Mouse (Mus musculus) gastrocnemius, postnatal 14 days (tissue): ENCODE measurements around the gene Ablim2. TPM values are rescaled to one million over a fixed set of nuclear protein-coding genes. Genes with fewer than 3 reads are reported as not detected.

Experiments used
- DNase-seq: peaks from one replicate; pipeline ENCODE4 v3.0.0; 2021; ENCODE audit warnings: mixed read lengths
- intact Hi-C: fragments of 180-260 bp; cut with DNase I; formaldehyde crosslinking; loops from one replicate; pipeline ENCODE4 v1.15.1; 2025; ENCODE audit warnings: low total_unique reads
- total RNA-seq, 2 experiments: library from RNA; stranded (reverse); gene quantifications; 2 replicates each; pipeline ENCODE4 v1.2.3; 2021

The Ablim2 gene
- total RNA-seq, 2 experiments from 2014 or later: 36.0 to 41.7 TPM

- intact Hi-C loops: no loop called here
Observed at GRCm38 (mm10) chr5:35853463-35853862, 95.8 kb downstream of the Ablim2 start.

GRCm38 (mm10) chr5:35856245-35856644 lies 98.6 kb downstream of the Ablim2 start:
- DNase-seq: no peak
- intact Hi-C loops: loop anchor here (5.0 kb wide), 2 partner anchors 59 to 104 kb away; no protein-coding TSS in a partner anchor

More at GRCm38 (mm10) chr5:35853463-35853862, 95.8 kb downstream of the Ablim2 start:
- no peak for DNase-seq

- intact Hi-C loops: loop anchor here (5.0 kb wide), 2 partner anchors 61 to 106 kb away; no protein-coding TSS in a partner anchor
- DNase-seq: peak; percentile 76
Observed at GRCm38 (mm10) chr5:35858069-35858468, 100.4 kb downstream of the Ablim2 start.

DNA sequence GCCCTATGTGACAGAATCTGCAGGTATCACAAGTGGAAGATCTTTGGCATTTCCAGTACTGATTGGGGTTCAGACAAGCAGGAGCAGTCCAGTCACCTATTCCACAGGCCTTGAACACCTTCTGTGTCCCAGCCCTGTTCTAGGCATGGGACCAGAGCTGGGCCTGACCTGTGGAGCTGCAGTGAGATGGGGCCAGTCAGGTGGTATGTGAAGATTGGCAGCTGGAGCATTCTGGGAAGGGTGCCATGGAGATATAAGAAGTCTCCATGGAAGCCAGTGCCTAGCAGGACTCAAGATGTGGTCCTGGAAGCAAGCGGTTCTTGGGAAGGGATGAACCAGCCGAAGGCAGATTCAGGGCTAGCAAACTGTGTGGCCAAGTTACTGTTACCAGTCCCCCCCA lies 103.8 kb downstream of the Ablim2 start:
- intact Hi-C loops: no loop called here
- no peak for DNase-seq

DNA sequence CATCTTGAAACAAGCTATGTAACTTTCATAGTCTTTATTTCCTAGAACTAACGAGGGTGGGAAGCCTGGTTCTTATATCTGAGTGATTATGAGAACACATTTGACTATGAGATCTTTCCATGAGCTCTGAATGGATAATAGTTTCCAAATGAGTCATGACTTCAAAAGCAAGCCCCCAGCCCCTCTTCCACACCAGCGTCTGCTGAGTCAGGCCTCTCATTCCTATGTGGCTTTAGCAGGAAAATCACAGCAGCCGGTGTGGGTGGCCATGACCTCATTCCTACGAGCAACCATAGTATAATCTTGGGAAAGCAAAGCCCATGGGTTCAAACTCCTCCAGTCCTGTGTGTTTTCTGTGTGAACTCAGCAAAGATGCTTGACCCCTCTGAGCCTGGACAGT lies 112.3 kb downstream of the Ablim2 start:
- DNase-seq: no peak
- intact Hi-C loops: loop anchor here (5.0 kb wide), 1 partner anchor 102 kb away; no protein-coding TSS in a partner anchor

DNA sequence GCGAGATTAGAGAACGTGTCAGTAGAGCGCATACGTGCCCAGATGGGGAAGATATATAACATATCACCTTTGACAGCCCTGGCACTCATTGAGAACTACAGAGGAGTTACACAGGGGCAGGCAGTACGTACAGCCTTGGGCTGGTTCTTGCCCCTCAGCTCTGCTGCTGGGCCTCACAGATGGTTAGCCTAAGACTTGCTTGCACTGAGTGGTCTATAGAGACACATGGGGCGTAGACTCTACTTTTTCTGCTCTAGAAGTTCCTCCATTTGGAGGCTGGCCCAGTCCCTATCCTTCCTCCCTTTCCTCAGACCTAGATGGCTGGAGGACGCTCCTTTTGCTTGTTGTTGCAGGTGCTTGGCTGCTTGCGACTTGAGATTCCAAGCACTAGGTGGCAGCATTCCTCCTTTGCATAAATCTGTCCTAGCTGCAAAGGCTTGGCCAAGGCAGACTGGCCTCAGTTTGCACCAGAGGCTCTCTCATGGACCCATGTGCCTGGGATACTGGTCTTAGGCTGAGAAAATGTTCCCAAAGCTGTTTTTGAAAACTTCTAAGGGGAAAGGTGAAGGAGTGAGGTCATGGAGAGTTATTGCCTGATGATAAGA lies 112.8 kb downstream of the Ablim2 start:
- peak; percentile 59 for DNase-seq
- intact Hi-C loops: loop anchor here (5.0 kb wide), 1 partner anchor 102 kb away; no protein-coding TSS in a partner anchor

DNA sequence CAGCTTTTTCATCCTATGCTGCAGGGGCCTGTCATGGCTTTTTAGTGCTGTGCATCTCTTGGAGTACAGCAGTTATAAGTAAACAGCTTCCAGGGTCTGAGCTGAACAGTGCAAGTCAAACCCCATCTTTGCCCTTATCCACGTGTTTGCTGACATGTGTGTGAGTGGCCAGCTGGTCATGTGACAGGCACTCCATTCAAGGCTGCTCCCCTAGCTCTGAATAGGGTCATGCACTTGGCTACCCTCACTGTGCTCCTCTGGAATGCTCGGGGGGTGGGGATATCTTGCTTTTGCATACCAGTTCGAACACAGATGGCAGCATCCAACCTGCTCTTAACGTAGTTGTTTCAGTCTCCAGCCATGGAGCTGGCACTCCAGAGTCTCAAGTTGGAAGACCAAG lies 115.7 kb downstream of the Ablim2 start:
- no peak for DNase-seq
- intact Hi-C loops: loop anchor here (5.0 kb wide), 1 partner anchor 99 kb away; no protein-coding TSS in a partner anchor

GRCm38 (mm10) chr5:35876236-35876635 lies 118.6 kb downstream of the Ablim2 start:
- intact Hi-C loops: no loop called here
- DNase-seq: no peak

GRCm38 (mm10) chr5:35879199-35879598 lies 121.5 kb downstream of the Ablim2 start:
- intact Hi-C loops: no loop called here
- no peak for DNase-seq

GRCm38 (mm10) chr5:35882391-35882790 lies 124.7 kb downstream of the Ablim2 start:
- peak; percentile 14 for DNase-seq
- intact Hi-C loops: no loop called here

DNA sequence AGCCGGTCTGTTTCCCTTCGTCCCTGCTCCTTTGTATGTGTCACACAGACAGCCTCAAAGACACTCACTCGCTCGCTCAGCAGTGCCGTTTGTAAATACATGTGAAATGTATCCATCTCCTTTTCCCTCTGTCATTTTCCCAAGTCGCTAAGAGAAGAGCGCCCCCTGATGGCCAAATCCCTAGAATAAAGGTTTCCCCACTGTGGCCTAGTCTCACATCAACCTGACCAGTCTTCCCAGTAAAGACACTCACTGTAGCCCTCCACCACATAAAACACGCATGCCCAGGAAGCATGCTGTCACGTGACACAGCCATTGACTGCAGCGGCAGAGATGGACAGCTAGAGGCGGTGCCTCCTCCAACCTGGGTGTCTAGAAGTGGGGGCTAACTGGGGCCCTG lies 126.6 kb downstream of the Ablim2 start:
- intact Hi-C loops: no loop called here

DNA sequence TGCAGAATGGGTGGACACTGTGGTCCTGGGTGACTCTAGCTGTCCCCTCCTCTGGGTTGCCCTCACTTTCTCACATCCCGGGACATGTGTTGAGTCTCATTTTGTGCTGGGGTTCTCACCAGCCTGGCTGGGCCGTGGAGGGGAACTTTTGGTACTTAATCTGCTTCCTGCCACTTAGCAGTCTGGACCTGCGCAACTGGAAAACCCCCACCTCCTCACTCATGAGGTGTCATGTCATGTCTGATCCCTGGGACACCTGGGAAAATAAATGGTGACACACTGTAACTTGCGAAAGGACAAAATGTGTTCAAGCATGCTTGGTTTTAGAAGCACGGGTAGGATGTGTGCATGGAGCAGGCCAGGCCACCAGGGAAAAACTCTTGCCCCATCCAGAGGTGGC lies 127.0 kb downstream of the Ablim2 start:
- no peak for DNase-seq
- intact Hi-C loops: no loop called here

More for the DNA sequence above, 126.6 kb downstream of the Ablim2 start:
- peak; percentile 36 for DNase-seq

DNA sequence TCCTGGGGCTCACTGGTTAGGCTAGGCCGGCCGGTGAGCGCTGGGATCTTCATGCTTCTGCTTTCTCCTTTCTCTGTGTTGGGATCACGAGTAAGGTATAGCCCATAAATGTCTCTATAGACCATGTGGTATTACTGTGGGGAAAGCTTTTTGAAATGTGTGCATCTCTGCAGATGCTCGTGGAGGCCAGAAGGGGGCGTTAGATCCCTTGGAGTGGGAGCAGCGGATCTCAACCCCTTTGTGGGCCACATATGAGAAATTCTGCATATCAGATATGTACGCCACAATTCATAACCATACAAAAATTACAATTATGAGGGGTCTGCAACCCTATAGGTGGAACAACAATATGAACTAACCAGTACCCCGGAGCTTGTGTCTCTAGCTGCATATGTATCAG lies 131.3 kb downstream of the Ablim2 start:
- no peak for DNase-seq
- intact Hi-C loops: no loop called here

- intact Hi-C loops: loop anchor here (2.0 to 5.0 kb wide), 2 partner anchors 43 to 83 kb away; no protein-coding TSS in a partner anchor
- no peak for DNase-seq
Observed at GRCm38 (mm10) chr5:35889641-35890040, 132.0 kb downstream of the Ablim2 start.

DNA sequence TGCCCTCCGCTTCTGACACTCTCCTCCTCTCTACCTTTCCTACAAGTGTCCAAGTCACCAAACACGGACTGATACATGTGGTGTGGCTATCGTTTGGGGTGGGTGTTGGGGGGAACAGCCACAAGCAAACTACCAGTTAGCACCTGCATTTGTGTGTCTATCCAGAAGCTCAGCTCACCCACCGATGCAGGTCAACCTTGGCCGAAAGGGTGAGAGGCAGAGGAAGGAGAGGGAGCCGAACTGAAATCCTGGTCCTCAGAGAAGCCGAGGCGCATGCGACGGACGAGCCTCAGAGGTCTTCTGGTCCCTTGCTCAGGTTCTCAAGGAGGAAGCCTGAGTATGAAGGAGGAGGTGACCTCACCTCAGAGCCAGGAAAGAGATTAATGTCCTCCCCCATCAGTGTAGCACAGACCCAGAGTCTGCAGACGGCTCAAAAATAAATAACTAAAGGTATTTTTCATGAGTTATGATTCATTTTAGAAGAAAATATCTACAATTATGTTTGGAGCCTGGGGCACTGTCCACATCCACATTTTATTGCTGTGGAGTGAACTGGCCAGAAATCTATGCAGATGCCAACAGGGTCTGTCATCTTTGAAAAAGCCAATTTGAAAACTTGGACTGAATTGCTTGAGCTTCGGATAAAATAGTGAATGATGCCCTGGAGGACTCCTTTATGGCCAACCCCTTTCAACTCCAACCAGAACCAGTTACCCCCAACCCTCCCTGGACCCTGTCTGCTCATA lies 133.5 kb downstream of the Ablim2 start:
- no peak for DNase-seq
- intact Hi-C loops: loop anchor here (2.0 to 5.0 kb wide), 2 partner anchors 41 to 82 kb away; no protein-coding TSS in a partner anchor

- intact Hi-C loops: loop anchor here (5.0 kb wide), 1 partner anchor 40 kb away; no protein-coding TSS in a partner anchor
Observed at GRCm38 (mm10) chr5:35892363-35892762, 134.7 kb downstream of the Ablim2 start.

GRCm38 (mm10) chr5:35893093-35893804 lies 135.6 kb downstream of the Ablim2 start, which contains the start of gene Afap1:
Gene Afap1, plus strand, starts transcription at chr5:35893319.
- intact Hi-C loops: loop anchor here (5.0 kb wide), 1 partner anchor 39 kb away; no protein-coding TSS in a partner anchor
- DNase-seq: peak; percentile 100

More at GRCm38 (mm10) chr5:35892363-35892762, 134.7 kb downstream of the Ablim2 start:
- DNase-seq: no peak

GRCm38 (mm10) chr5:35893805-35894260 lies 136.2 kb downstream of the Ablim2 start:
- intact Hi-C loops: loop anchor here (5.0 kb wide), 1 partner anchor 38 kb away; no protein-coding TSS in a partner anchor
- peak; percentile 76 for DNase-seq

DNA sequence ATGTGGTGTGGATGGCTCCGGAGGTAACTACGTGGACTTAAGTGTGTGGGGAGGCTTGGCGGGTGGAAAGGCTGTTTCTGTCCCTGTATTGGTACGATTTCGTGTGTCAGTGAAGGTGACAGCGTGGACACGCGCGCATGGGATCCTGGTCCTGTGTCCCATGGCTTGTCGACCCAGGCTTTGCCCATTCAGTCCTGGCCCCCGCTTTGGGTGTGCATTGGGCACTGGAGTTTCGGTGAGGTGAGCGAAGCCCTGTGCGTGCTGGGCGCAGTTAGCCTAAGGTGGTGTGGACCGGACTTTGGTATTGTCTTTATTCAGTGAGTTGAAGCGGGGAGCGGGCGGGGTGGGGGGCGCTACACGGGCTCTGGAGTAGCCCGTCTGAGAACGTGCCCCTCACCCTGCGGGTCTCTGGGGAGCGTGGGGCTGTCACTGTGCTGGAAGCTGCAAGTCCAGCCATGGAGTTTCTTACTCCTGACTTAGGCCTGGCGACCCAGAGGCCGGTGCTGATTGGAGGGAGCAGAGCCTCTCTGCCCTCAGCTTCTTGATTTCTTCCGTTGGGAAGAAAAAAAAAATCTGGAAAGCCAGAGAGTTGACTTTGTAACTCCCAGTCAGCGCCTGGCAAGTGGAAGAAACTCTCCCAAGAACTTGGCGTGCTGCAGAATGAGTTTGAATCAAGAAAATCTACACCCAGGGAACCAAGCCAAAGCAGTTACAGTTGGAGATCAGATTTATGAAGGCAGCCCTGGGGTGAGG lies 136.8 kb downstream of the Ablim2 start:
- intact Hi-C loops: loop anchor here (5.0 kb wide), 1 partner anchor 38 kb away; no protein-coding TSS in a partner anchor
- peak; percentile 47 for DNase-seq
